Mouse (Mus musculus): ENCODE data around the gene Pbx3. TPM values are rescaled to one million over a fixed set of nuclear protein-coding genes. Genes with fewer than 3 reads are reported as not detected.

Pbx3 gene
- polyA plus RNA-seq, 1 experiment = 3.5 TPM

- TF ChIP-seq POLR2A (IDR thresholded peaks at IDR 0.05; ENCODE audit: low read depth, low read length) = no peak
- TF ChIP-seq CTCF (IDR thresholded peaks at IDR 0.05; ENCODE audit: extremely low read depth, insufficient read length, insufficient replicate concordance, low read depth, low read length) = no peak
- no peak overlapping the region for H3K4me3 ChIP-seq (ENCODE audit: low read depth, low read length)
Observed at GRCm38 (mm10) chr2:34368396-34368795, 4.5 kb downstream of the Pbx3 start.

GRCm38 (mm10) chr2:34367024-34367423 lies 5.9 kb downstream of the Pbx3 start:
- no peak overlapping the region for H3K27ac ChIP-seq (ENCODE audit: insufficient read depth, low read depth, low read length)
- no peaks in the 10 kb centered on the region; the same call in 1 of the 2 replicates for H3K4me1 ChIP-seq (ENCODE audit: control insufficient read depth, insufficient read depth, insufficient read length, low read length)
- H3K27me3 ChIP-seq (ENCODE audit: control insufficient read depth, insufficient read depth, low read length) = no peaks in the 10 kb centered on the region
- 71% methylated on average over 2 of the region's 2 CpGs for WGBS
- no peaks in the 10 kb centered on the region for H3K36me3 ChIP-seq (ENCODE audit: control insufficient read depth, insufficient read depth, low read length)
- no peak for TF ChIP-seq POLR2A (IDR thresholded peaks at IDR 0.05; ENCODE audit: low read depth, low read length)
- TF ChIP-seq CTCF (IDR thresholded peaks at IDR 0.05; ENCODE audit: extremely low read depth, insufficient read length, insufficient replicate concordance, low read depth, low read length) = no peak
- no peak overlapping the region for H3K4me3 ChIP-seq (ENCODE audit: low read depth, low read length)

More at GRCm38 (mm10) chr2:34368396-34368795, 4.5 kb downstream of the Pbx3 start:
- Histone ChIP-seq H3K36me3 (ENCODE audit: control insufficient read depth, insufficient read depth, low read length) (no peaks in the 10 kb centered on the region), H3K27ac (ENCODE audit: insufficient read depth, low read depth, low read length) (no peak overlapping the region), H3K27me3 (ENCODE audit: control insufficient read depth, insufficient read depth, low read length) (no peaks in the 10 kb centered on the region), H3K4me1 (ENCODE audit: control insufficient read depth, insufficient read depth, insufficient read length, low read length) (no peaks in the 10 kb centered on the region; the same call in 1 of the 2 replicates)
- 66% methylated on average over 6 of the region's 6 CpGs for WGBS

DNA sequence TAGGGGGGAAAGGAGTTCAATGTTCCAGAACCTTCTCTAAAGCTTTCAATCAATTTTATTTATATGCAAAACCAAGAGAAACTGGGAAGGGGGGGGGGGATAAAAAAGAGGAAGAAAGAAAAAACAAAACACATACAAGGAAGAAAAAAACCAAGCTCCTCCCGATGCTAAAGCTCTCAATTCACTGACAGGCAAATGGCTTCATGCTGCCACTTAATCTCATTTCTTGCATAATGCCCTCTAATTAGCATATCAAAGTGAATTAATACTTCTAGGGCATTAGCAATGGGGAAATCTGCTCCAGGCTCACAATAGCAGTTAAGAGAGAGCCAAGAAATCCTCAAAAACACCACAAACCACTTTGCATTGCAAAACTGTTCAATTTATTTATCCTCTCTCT lies 9.3 kb downstream of the Pbx3 start:
- 12% methylated on average over 1 of the region's 1 CpGs for WGBS
- no peaks in the 10 kb centered on the region for H3K27me3 ChIP-seq (ENCODE audit: control insufficient read depth, insufficient read depth, low read length)
- no peak overlapping the region for H3K27ac ChIP-seq (ENCODE audit: insufficient read depth, low read depth, low read length)
- no peak overlapping the region for H3K4me3 ChIP-seq (ENCODE audit: low read depth, low read length)
- TF ChIP-seq POLR2A (IDR thresholded peaks at IDR 0.05; ENCODE audit: low read depth, low read length) (no peak), CTCF (IDR thresholded peaks at IDR 0.05; ENCODE audit: extremely low read depth, insufficient read length, insufficient replicate concordance, low read depth, low read length) (no peak)
- no peaks in the 10 kb centered on the region for H3K36me3 ChIP-seq (ENCODE audit: control insufficient read depth, insufficient read depth, low read length)
- H3K4me1 ChIP-seq (ENCODE audit: control insufficient read depth, insufficient read depth, insufficient read length, low read length) = no peaks in the 10 kb centered on the region

DNA sequence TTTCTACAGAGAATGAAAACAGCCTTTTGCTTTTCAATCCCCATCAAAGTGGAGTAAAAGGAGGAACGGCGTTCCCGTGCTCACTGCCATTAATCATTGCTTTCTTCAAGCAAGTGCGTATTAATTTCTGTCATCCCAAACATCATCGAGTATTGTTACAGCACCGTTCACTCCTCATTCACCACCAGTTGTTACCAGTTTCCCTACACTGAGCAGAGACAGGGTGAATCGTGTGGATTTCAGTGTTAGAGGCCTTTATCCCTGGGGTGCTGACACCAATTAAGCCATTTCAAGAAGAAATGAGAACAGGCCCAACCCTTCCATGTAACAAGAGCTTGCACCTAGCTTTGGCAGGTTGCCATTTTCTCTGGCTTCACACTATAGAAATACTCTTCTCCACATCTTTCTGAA lies 17.1 kb downstream of the Pbx3 start:
- H3K4me3 ChIP-seq (ENCODE audit: low read depth, low read length) = no peak overlapping the region
- no peaks in the 10 kb centered on the region for H3K36me3 ChIP-seq (ENCODE audit: control insufficient read depth, insufficient read depth, low read length)
- H3K27me3 ChIP-seq (ENCODE audit: control insufficient read depth, insufficient read depth, low read length) = no peaks in the 10 kb centered on the region
- TF ChIP-seq CTCF (IDR thresholded peaks at IDR 0.05; ENCODE audit: extremely low read depth, insufficient read length, insufficient replicate concordance, low read depth, low read length) (no peak), POLR2A (IDR thresholded peaks at IDR 0.05; ENCODE audit: low read depth, low read length) (no peak)
- 85% methylated on average over 7 of the region's 7 CpGs for WGBS
- no peaks in the 10 kb centered on the region for H3K4me1 ChIP-seq (ENCODE audit: control insufficient read depth, insufficient read depth, insufficient read length, low read length)
- H3K27ac ChIP-seq (ENCODE audit: insufficient read depth, low read depth, low read length) = no peak overlapping the region

GRCm38 (mm10) chr2:34352006-34352405 lies 20.9 kb downstream of the Pbx3 start:
- H3K27me3 ChIP-seq (ENCODE audit: control insufficient read depth, insufficient read depth, low read length) = no peaks in the 10 kb centered on the region
- TF ChIP-seq CTCF (IDR thresholded peaks at IDR 0.05; ENCODE audit: extremely low read depth, insufficient read length, insufficient replicate concordance, low read depth, low read length) (no peak), POLR2A (IDR thresholded peaks at IDR 0.05; ENCODE audit: low read depth, low read length) (no peak)
- H3K4me1 ChIP-seq (ENCODE audit: control insufficient read depth, insufficient read depth, insufficient read length, low read length) = no peaks in the 10 kb centered on the region
- no peak overlapping the region for H3K4me3 ChIP-seq (ENCODE audit: low read depth, low read length)
- H3K36me3 ChIP-seq (ENCODE audit: control insufficient read depth, insufficient read depth, low read length) = no peaks in the 10 kb centered on the region
- no peak overlapping the region for H3K27ac ChIP-seq (ENCODE audit: insufficient read depth, low read depth, low read length)

DNA sequence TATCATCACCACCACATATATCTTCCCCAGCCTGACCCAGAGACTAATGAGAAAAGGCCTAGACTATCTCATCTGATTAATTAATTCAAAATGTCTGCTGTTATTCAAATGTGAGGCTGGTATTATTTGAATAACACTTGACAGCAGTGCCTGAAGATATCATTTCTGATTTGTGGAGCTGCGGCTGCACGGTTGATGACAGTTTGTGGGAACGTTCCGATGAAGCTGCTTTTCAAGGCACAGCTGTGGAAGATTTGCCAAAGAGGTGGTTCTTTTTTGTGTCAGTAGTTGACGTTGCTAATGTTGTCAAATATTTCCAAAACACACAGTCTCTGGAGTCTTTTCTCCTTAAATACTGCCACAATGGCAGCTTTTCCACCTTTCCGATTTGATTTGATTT lies 25.8 kb downstream of the Pbx3 start:
- Histone ChIP-seq H3K27ac (ENCODE audit: insufficient read depth, low read depth, low read length) (no peak overlapping the region), H3K27me3 (ENCODE audit: control insufficient read depth, insufficient read depth, low read length) (no peaks in the 10 kb centered on the region), H3K4me3 (ENCODE audit: low read depth, low read length) (no peak overlapping the region), H3K4me1 (ENCODE audit: control insufficient read depth, insufficient read depth, insufficient read length, low read length) (no peaks in the 10 kb centered on the region), H3K36me3 (ENCODE audit: control insufficient read depth, insufficient read depth, low read length) (no peaks in the 10 kb centered on the region)
- TF ChIP-seq CTCF (IDR thresholded peaks at IDR 0.05; ENCODE audit: extremely low read depth, insufficient read length, insufficient replicate concordance, low read depth, low read length) = no peak
- no peak for TF ChIP-seq POLR2A (IDR thresholded peaks at IDR 0.05; ENCODE audit: low read depth, low read length)
- 87% methylated on average over 6 of the region's 6 CpGs for WGBS

GRCm38 (mm10) chr2:34298664-34299063 lies 74.3 kb downstream of the Pbx3 start:
- Histone ChIP-seq H3K4me3 (ENCODE audit: low read depth, low read length) (no peak overlapping the region), H3K36me3 (ENCODE audit: control insufficient read depth, insufficient read depth, low read length) (no peaks in the 10 kb centered on the region), H3K27ac (ENCODE audit: insufficient read depth, low read depth, low read length) (no peak overlapping the region), H3K27me3 (ENCODE audit: control insufficient read depth, insufficient read depth, low read length) (no peaks in the 10 kb centered on the region), H3K4me1 (ENCODE audit: control insufficient read depth, insufficient read depth, insufficient read length, low read length) (0 out of 2 replicates have a peak, but pooled peaks cover 2% of the 10 kb centered on the region)
- 80% methylated on average over 1 of the region's 1 CpGs for WGBS
- TF ChIP-seq CTCF (IDR thresholded peaks at IDR 0.05; ENCODE audit: extremely low read depth, insufficient read length, insufficient replicate concordance, low read depth, low read length) = no peak
- TF ChIP-seq POLR2A (IDR thresholded peaks at IDR 0.05; ENCODE audit: low read depth, low read length) = no peak

Data from small intestine, adult 2 months (tissue).